Mouse (Mus musculus) MN1 (cell line): ENCODE measurements around the gene Caly.

Experiments
- DNase-seq: peaks from one replicate; pipeline ENCODE4 v3.0.0-alpha.2; 2016; ENCODE audit warnings: low spot score

The Caly gene

GRCm38 (mm10) chr7:140037171-140037555 lies 45.2 kb downstream of the Caly start:
- DNase-seq: no peak

- peak; percentile 95 for DNase-seq
These were observed 45.8 kb downstream of the Caly start, which contains the start of the genes Zfp511 and Tubgcp2 for GRCm38 (mm10) chr7:140036281-140037170. Gene Zfp511, plus strand, starts transcription at chr7:140036391. Gene Tubgcp2, minus strand, starts transcription at chr7:140036669.

- DNase-seq: no peak
These were observed 46.9 kb downstream of the Caly start for GRCm38 (mm10) chr7:140035456-140035855.

- DNase-seq: no peak
These were observed 49.0 kb downstream of the Caly start for GRCm38 (mm10) chr7:140033386-140033785.

GRCm38 (mm10) chr7:140032366-140032765 lies 50.0 kb downstream of the Caly start:
- no peak for DNase-seq

GRCm38 (mm10) chr7:140031771-140032170 lies 50.6 kb downstream of the Caly start:
- no peak for DNase-seq
